Mouse (Mus musculus): ENCODE measurements around the gene Prkar1b. TPM values are rescaled to one million over a fixed set of nuclear protein-coding genes. Genes with fewer than 3 reads are reported as not detected.

Gene Prkar1b
- polyA plus RNA-seq, 3 experiments from 2014 or later: 0.38 to 3.9 TPM; not detected in 1

- ATAC-seq: no peak
These were observed 89.2 kb downstream of the Prkar1b start for GRCm38 (mm10) chr5:139060460-139061051.

GRCm38 (mm10) chr5:139053176-139053575 is 96.6 kb downstream of the Prkar1b start:
- no peak for ATAC-seq

- no peak for ATAC-seq
These were observed 98.5 kb downstream of the Prkar1b start for GRCm38 (mm10) chr5:139051276-139051675.

- no peak for ATAC-seq
These were observed 100.4 kb downstream of the Prkar1b start for GRCm38 (mm10) chr5:139049367-139049766.

- no peak for ATAC-seq
These were observed 102.6 kb downstream of the Prkar1b start for GRCm38 (mm10) chr5:139047171-139047570.

- ATAC-seq: no peak
These were observed 103.2 kb downstream of the Prkar1b start for GRCm38 (mm10) chr5:139046636-139047035.

- ATAC-seq: no peak
These were observed 106.3 kb downstream of the Prkar1b start for GRCm38 (mm10) chr5:139043546-139043945.

- ATAC-seq: no peak
These were observed 107.5 kb downstream of the Prkar1b start for GRCm38 (mm10) chr5:139042299-139042698.

- no peak for ATAC-seq
These were observed 114.6 kb downstream of the Prkar1b start for GRCm38 (mm10) chr5:139035171-139035570.

GRCm38 (mm10) chr5:139034746-139035145 is 115.1 kb downstream of the Prkar1b start:
- no peak for ATAC-seq

GRCm38 (mm10) chr5:139033406-139034317 is 116.1 kb downstream of the Prkar1b start:
- no peak for ATAC-seq

- no peak for ATAC-seq
These were observed 122.2 kb downstream of the Prkar1b start for GRCm38 (mm10) chr5:139027603-139028002.

- no peak for ATAC-seq
These were observed 125.3 kb downstream of the Prkar1b start for GRCm38 (mm10) chr5:139024351-139025105.

GRCm38 (mm10) chr5:139020595-139020994 is 129.2 kb downstream of the Prkar1b start:
- no peak for ATAC-seq

GRCm38 (mm10) chr5:139017371-139018124 is 132.3 kb downstream of the Prkar1b start:
- ATAC-seq: no peak

GRCm38 (mm10) chr5:139015097-139015496 is 134.7 kb downstream of the Prkar1b start:
- ATAC-seq: no peak

GRCm38 (mm10) chr5:139010649-139011048 is 139.2 kb downstream of the Prkar1b start:
- no peak for ATAC-seq

GRCm38 (mm10) chr5:139007141-139007775 is 142.5 kb downstream of the Prkar1b start:
- ATAC-seq: no peak

- ATAC-seq: no peak
These were observed 145.2 kb downstream of the Prkar1b start for GRCm38 (mm10) chr5:139004588-139004987.

- ATAC-seq: no peak
These were observed 150.1 kb downstream of the Prkar1b start for GRCm38 (mm10) chr5:138999716-139000115.

- ATAC-seq: no peak
These were observed 151.7 kb downstream of the Prkar1b start for GRCm38 (mm10) chr5:138997936-138998580.

Measured in inflammation-experienced regulatory T-cells, adult 6 months (primary cell).